Mouse (Mus musculus) cerebellum, adult (tissue): Measurements from ENCODE around the gene Tmem259.
A peak's percentile ranks its signal among the peaks of the same experiment; 100 is the strongest.

Source experiments
- ATAC-seq: cut with Nextera tagmentation; 2 replicates; pipeline ENCODE4 v1.9.2; 2017; ENCODE audit warnings: mild to moderate bottlenecking, moderate library complexity, mixed read lengths; ENCODE audit not compliant: insufficient number of reproducible peaks, low FRiP score, low TSS enrichment

The Tmem259 gene

DNA sequence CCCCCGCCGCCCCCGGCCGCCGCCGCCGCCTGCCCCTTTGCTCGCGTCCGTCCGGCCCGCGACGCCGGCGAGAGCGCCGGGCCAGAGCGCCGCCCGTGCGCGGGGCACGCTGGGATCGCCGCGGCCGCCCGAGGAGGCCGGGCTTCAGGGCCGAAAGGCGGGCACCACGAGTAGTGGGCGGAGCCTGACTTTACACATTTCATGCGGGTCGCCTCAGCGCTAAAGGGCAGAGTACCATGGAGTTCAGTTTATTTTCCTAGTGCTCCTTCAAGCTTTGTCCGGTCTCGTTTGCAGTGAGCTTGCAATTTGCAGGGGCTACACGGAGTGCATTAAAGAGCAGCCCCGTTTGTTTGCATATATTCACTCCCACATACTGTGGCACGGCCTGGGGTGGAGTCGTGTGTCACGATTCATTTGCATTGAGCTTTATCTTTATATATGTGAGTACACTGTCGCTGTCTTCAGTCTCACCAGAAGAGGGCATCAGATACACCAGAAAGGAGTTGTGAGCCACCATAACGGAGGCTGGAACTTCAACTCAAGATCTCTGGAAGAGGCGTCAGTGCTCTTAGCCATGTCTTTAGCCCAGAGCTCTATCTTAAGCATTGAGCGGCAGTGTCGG, at the start of gene Tmem259:
Gene Tmem259 (minus strand): TSS at position 136 of the 622 bp plus-strand sequence.
- ATAC-seq: peak; percentile 29

GRCm38 (mm10) chr10:80032799-80033480, 48.8 kb upstream of the Tmem259 start:
- ATAC-seq: no peak

- no peak for ATAC-seq
These were observed 46.6 kb upstream of the Tmem259 start for GRCm38 (mm10) chr10:80030736-80031135.

- ATAC-seq: no peak
These were observed 46.1 kb upstream of the Tmem259 start for GRCm38 (mm10) chr10:80030191-80030590.

DNA sequence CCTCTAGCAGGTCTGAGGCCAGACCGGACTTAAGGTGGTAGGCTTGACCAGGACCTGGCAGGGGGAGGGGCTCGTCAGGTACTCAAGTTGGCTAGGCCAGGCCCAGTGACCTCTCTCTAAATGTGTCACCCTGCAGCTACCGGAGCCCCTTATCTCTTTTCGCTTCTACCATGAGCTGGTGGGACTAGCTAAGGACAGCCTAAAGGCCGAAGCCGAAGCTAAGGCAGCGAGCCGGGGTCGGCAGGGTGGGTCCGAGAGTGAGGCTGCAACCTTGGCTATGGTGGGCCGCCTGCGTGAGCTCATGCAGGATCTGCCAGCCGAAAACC, 44.4 kb upstream of the Tmem259 start:
- no peak for ATAC-seq

GRCm38 (mm10) chr10:80027681-80028520, 43.8 kb upstream of the Tmem259 start:
- no peak for ATAC-seq

- no peak for ATAC-seq
These were observed 41.8 kb upstream of the Tmem259 start for GRCm38 (mm10) chr10:80025889-80026288.

GRCm38 (mm10) chr10:80025463-80025862, 41.3 kb upstream of the Tmem259 start:
- no peak for ATAC-seq

DNA sequence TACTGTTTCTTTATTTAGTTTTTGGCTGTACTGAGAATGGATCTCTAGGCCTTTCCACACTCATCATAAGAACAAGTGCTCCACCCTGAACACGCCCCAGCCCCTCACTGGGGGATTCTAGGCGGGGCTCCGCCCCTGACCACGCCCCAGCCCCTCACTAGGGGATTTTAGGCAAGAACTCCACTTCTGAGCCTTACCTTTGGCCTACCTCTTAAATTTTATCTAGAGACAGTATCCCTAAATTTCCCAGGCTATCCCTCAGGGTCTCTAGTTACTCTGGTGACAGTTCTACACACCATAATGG, 40.9 kb upstream of the Tmem259 start:
- no peak for ATAC-seq

GRCm38 (mm10) chr10:80024229-80025043, 40.3 kb upstream of the Tmem259 start:
- no peak for ATAC-seq

DNA sequence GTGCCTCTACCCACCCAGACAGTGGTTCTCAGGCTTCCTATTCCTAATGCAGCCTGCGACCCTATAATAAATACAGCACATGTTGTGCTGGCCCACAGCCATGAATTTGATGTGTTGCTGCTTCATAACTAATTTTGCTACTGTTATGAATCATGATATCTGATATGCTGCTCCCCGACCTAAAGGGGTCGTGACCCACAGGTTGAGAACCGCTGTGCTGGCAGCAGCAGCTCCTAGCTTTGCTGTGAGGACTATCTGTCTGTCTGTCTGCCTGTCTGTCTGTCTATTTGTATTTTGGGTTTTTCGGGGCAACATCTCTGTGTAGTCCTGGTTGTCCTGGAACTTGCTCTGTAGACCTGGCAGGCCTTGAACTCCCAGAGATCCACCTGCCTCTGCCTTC, 39.6 kb upstream of the Tmem259 start:
- ATAC-seq: no peak

DNA sequence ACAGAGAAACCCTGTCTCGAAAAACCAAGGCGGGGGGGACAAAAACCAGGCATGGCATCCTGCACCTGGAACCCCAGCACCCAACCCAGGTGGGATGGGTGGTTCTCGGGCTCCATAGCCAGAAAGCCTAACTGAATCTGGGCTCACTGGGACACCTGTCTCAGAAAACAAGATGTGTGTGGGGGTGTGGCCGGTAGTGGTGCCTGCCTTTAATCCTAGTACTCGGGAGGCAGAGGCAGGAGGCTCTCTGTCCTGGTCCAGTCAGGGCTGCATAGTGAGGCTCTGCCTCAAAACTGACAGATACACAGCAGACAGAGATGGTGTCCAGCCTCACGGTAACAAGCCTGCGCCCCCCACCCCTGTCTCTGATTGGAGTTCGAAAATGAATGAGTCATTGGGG, 38.7 kb upstream of the Tmem259 start:
- ATAC-seq: no peak

- no peak for ATAC-seq
These were observed 38.0 kb upstream of the Tmem259 start for GRCm38 (mm10) chr10:80022164-80022563.

- ATAC-seq: no peak
These were observed 37.2 kb upstream of the Tmem259 start for GRCm38 (mm10) chr10:80021320-80021641.

DNA sequence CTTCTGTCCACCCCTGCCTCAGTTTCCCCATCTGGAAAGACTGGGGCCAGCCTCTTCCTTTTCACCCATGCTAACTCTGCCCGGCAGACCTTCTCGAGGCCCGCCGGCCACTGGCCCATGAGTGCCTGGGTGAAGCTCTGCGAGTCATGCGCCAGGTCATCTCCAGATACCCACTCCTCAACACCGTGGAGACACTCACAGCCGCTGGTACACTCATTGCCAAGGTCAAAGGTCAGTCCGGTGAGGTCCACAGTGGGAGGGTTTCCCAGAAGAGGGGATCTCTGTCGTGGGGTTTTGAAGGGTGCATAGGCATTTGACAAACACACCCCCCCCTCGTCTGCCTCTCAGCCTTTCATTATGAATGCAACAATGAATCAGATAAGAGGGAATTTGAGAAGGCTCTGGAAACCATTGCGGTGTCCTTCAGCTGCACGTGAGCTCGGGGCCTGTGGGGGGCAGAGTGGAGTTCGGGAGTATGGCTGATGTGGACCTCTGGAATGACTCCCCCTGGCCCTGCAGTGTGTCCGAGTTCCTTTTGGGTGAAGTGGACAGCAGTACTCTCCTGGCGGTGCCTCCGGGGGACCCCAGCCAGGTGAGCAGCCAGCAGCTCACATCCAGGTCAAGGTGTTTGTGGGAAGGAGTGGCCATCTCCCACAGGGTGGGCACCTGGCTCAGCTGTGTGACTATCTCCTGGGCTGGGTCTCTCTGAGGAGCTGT, 36.6 kb upstream of the Tmem259 start:
- no peak for ATAC-seq

GRCm38 (mm10) chr10:80020191-80020590, 36.1 kb upstream of the Tmem259 start:
- ATAC-seq: no peak

DNA sequence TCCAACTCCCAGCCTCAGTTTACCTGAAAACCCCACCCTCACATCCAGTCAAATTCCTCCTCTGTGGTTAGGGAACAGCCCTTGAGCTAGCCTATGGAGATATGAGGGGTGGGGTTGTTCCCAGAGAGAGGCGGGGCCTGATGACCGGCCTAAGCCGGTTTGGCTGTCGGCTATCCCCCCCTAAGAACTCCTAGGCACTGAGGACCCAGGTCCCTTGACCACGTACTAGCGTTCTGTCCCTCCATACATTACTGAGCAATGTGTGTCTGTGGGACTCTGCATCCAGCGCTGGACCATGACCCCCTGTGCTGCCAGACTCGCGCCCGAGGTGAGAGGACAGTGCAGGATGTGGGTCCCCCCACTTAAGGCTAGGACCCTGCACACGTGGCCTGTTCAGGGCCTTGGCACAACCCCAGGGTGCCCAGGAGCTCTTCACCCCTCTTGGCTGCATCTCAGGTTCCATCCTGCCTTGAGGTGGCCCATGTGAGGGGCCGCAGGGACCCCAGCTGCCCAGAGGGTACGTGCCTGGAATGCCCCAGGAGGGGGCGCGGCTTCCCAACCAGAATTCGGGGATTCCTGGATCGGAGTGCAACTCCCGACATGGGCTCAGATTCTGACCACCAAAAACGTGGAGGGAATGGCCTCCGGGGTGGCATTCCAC, 35.5 kb upstream of the Tmem259 start:
- ATAC-seq: no peak

DNA sequence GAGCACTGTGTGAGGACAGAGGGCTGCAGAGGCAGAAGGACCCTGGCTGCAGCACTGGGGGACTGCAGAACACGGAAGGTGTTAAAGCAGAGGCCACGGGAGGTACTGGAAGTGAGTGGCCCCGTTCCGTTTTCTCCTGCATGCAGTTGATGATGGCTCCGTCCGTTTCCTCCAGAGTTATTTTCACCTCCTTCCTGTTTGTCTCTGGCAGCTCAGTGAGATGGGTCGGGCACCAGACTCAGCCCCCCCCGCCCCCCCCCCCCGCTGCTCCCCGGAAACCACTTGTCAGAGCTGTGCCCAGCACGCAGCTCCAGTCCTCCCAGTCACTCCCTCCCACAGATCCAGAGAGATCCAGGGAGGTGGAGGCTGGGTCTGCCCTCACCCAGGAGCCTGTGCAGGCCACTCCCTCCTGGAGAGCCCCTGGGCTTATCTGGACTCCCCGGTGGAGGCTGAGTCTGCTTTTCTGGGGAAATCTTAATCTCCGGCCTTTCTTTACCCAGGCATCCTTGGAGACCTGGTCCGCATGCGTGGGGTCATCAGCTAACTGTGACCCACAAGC, 34.7 kb upstream of the Tmem259 start:
- ATAC-seq: no peak

GRCm38 (mm10) chr10:80017771-80018170, 33.6 kb upstream of the Tmem259 start:
- no peak for ATAC-seq

- no peak for ATAC-seq
These were observed 33.2 kb upstream of the Tmem259 start for GRCm38 (mm10) chr10:80017361-80017760.
